Mouse (Mus musculus): Measurements from ENCODE around the gene Gapt.
A peak's percentile ranks its signal among the peaks of the same experiment; 100 is the strongest.

- no peak for TF ChIP-seq FOSL1 (IDR thresholded peaks at IDR 0.05; ENCODE audit: insufficient read depth, low read length, poor library complexity, severe bottlenecking)
- TF ChIP-seq MYOG (IDR thresholded peaks at IDR 0.05; ENCODE audit: control insufficient read depth, extremely low read depth, insufficient read length): no peak
- TF ChIP-seq CTCF (IDR thresholded peaks at IDR 0.05; ENCODE audit: control insufficient read depth, insufficient read depth, insufficient read length): peak; percentile 26
- TF ChIP-seq MYOD1 (IDR thresholded peaks at IDR 0.05; ENCODE audit: control insufficient read depth, insufficient read length, low read depth): no peak
- no peak for TF ChIP-seq USF1 (IDR thresholded peaks at IDR 0.05; ENCODE audit: low read depth)
- peak; percentile 73 for TF ChIP-seq MAX (IDR thresholded peaks at IDR 0.05)
Observed at GRCm38 (mm10) chr13:110394291-110395178, 37.5 kb upstream of the Gapt start, which contains the start of gene Plk2.
